Mouse (Mus musculus) kidney, embryonic 16.5 days (tissue): ENCODE measurements at regions not wholly inside any gene's neighbourhood (a gene's known extent, or its start where the extent isn't known, plus 50 kb on each side); places are given as distances from the start of the nearest gene placed in this dataset.
A peak's percentile ranks its signal among the peaks of the same experiment; 100 is the strongest.

Source experiments
- ATAC-seq: fragments of 200-750 bp; cut with Nextera tagmentation; 2 replicates; pipeline ENCODE4 v1.8.0; 2017; ENCODE audit warnings: moderate TSS enrichment; ENCODE audit not compliant: low FRiP score, low TSS enrichment
- H3K27ac ChIP-seq: fragments of 300-500 bp; sonication (generic); 2 replicates; pipeline ENCODE4 v1.5.1; 2014; ENCODE audit warnings: low read length
- H3K27me3 ChIP-seq: fragments of 300-500 bp; sonication (generic); 2 replicates; pipeline ENCODE4 v1.6.1; 2014; ENCODE audit warnings: low read length, control low read depth, mixed read lengths; ENCODE audit not compliant: insufficient read depth
- H3K36me3 ChIP-seq: fragments of 300-500 bp; sonication (generic); 2 replicates; pipeline ENCODE4 v1.6.1; 2014; ENCODE audit warnings: low read length, control low read depth, mixed read lengths; ENCODE audit not compliant: insufficient read depth
- H3K4me1 ChIP-seq: fragments of 300-500 bp; sonication (generic); 2 replicates; pipeline ENCODE4 v1.6.1; 2014; ENCODE audit warnings: low read length, control low read depth, mixed read lengths; ENCODE audit not compliant: insufficient read depth
- H3K4me2 ChIP-seq: fragments of 300-500 bp; sonication (generic); replicated peaks from 2 replicates; pipeline ENCODE4 v1.6.1; 2014; ENCODE audit warnings: low read depth, low read length
- H3K4me3 ChIP-seq: fragments of 300-500 bp; sonication (generic); 2 replicates; pipeline ENCODE4 v1.5.1; 2014; ENCODE audit warnings: mild to moderate bottlenecking, low read length
- H3K9ac ChIP-seq: fragments of 300-500 bp; sonication (generic); replicated peaks from 2 replicates; pipeline ENCODE4 v1.6.1; 2014; ENCODE audit warnings: low read length
- H3K9me3 ChIP-seq: fragments of 300-500 bp; sonication (generic); 2 replicates; pipeline ENCODE4 v1.6.1; 2016; ENCODE audit warnings: low read length, control low read depth
- WGBS: fragments of 180-500 bp; shearing (Covaris S2); extraction: QIAGEN DNeasy Blood & Tissue Kit; methylation state at CpG from one replicate; pipeline ENCODE4 v1.1.7; 2014; 5-methylcytosine and 5-hydroxymethylcytosine counted together

GRCm38 (mm10) chr5:118361853-118362406 is 116.9 kb downstream of the 2410131K14Rik start:
- 77% methylated on average over 8 of the region's 8 CpGs for WGBS
- Histone ChIP-seq H3K36me3 (no peaks in the 10 kb centered on the region), H3K27me3 (0 out of 2 replicates have a peak, but pooled peaks cover 3% of the 10 kb centered on the region), H3K4me1 (peaks cover 5% of the 10 kb centered on the region; the same call in 1 of the 2 replicates), H3K9ac (no peak overlapping the region), H3K4me3 (no peak overlapping the region), H3K9me3 (no peaks in the 10 kb centered on the region), H3K27ac (no peak overlapping the region), H3K4me2 (no peak overlapping the region)
- ATAC-seq = no peak

GRCm38 (mm10) chr5:118362738-118363137 is 117.7 kb downstream of the 2410131K14Rik start:
- ATAC-seq = no peak
- H3K9ac ChIP-seq = no peak overlapping the region
- no peak overlapping the region for H3K27ac ChIP-seq
- H3K4me3 ChIP-seq = no peak overlapping the region
- H3K4me1 ChIP-seq = peaks cover 5% of the 10 kb centered on the region; the same call in 1 of the 2 replicates
- H3K9me3 ChIP-seq = no peaks in the 10 kb centered on the region
- 51% methylated on average over 4 of the region's 4 CpGs for WGBS
- H3K27me3 ChIP-seq = 0 out of 2 replicates have a peak, but pooled peaks cover 3% of the 10 kb centered on the region
- H3K36me3 ChIP-seq = no peaks in the 10 kb centered on the region
- H3K4me2 ChIP-seq = no peak overlapping the region

GRCm38 (mm10) chr5:118363154-118363553 is 118.1 kb downstream of the 2410131K14Rik start:
- Histone ChIP-seq H3K36me3 (no peaks in the 10 kb centered on the region), H3K4me3 (no peak overlapping the region), H3K4me1 (peaks cover 5% of the 10 kb centered on the region; the same call in 1 of the 2 replicates), H3K9me3 (no peaks in the 10 kb centered on the region), H3K4me2 (no peak overlapping the region), H3K9ac (no peak overlapping the region), H3K27me3 (0 out of 2 replicates have a peak, but pooled peaks cover 3% of the 10 kb centered on the region), H3K27ac (no peak overlapping the region)
- ATAC-seq = no peak
- 61% methylated on average over 6 of the region's 6 CpGs for WGBS

- Histone ChIP-seq H3K36me3 (no peaks in the 10 kb centered on the region), H3K4me3 (no peak overlapping the region), H3K27me3 (0 out of 2 replicates have a peak, but pooled peaks cover 3% of the 10 kb centered on the region), H3K9ac (no peak overlapping the region), H3K4me2 (no peak overlapping the region), H3K4me1 (peaks cover 5% of the 10 kb centered on the region; the same call in 1 of the 2 replicates), H3K9me3 (no peaks in the 10 kb centered on the region), H3K27ac (no peak overlapping the region)
- ATAC-seq = no peak
- 90% methylated on average over 4 of the region's 4 CpGs for WGBS
These were observed 119.6 kb downstream of the 2410131K14Rik start for GRCm38 (mm10) chr5:118364646-118365045.

GRCm38 (mm10) chr5:118365196-118365595 is 120.2 kb downstream of the 2410131K14Rik start:
- H3K4me3 ChIP-seq = no peak overlapping the region
- 0 out of 2 replicates have a peak, but pooled peaks cover 3% of the 10 kb centered on the region for H3K27me3 ChIP-seq
- H3K9ac ChIP-seq = no peak overlapping the region
- no peak overlapping the region for H3K27ac ChIP-seq
- WGBS = 70% methylated on average over 7 of the region's 7 CpGs
- no peak overlapping the region for H3K4me2 ChIP-seq
- no peak for ATAC-seq
- H3K9me3 ChIP-seq = no peaks in the 10 kb centered on the region
- H3K36me3 ChIP-seq = no peaks in the 10 kb centered on the region
- H3K4me1 ChIP-seq = no peaks in the 10 kb centered on the region

- no peak overlapping the region for H3K4me3 ChIP-seq
- H3K4me2 ChIP-seq = no peak overlapping the region
- H3K9me3 ChIP-seq = no peaks in the 10 kb centered on the region
- no peak overlapping the region for H3K9ac ChIP-seq
- no peaks in the 10 kb centered on the region for H3K36me3 ChIP-seq
- H3K4me1 ChIP-seq = no peaks in the 10 kb centered on the region
- WGBS = 13% methylated on average over 5 of the region's 5 CpGs
- H3K27me3 ChIP-seq = 0 out of 2 replicates have a peak, but pooled peaks cover 3% of the 10 kb centered on the region
- ATAC-seq = no peak
- H3K27ac ChIP-seq = no peak overlapping the region
These were observed 120.6 kb downstream of the 2410131K14Rik start for GRCm38 (mm10) chr5:118365651-118366050.

GRCm38 (mm10) chr5:118367047-118367446 is 122.0 kb downstream of the 2410131K14Rik start:
- Histone ChIP-seq H3K9me3 (no peaks in the 10 kb centered on the region), H3K4me1 (no peaks in the 10 kb centered on the region), H3K27ac (no peak overlapping the region), H3K36me3 (no peaks in the 10 kb centered on the region), H3K4me3 (no peak overlapping the region), H3K4me2 (no peak overlapping the region), H3K27me3 (0 out of 2 replicates have a peak, but pooled peaks cover 2% of the 10 kb centered on the region), H3K9ac (no peak overlapping the region)
- 89% methylated on average over 11 of the region's 11 CpGs for WGBS
- no peak for ATAC-seq

- Histone ChIP-seq H3K27me3 (peaks cover 10% of the 10 kb centered on the region; the same call in 1 of the 2 replicates), H3K36me3 (no peaks in the 10 kb centered on the region), H3K4me2 (peak overlapping the region; percentile 10; the same call in 1 of the 2 replicates), H3K4me3 (no peak overlapping the region), H3K9me3 (no peaks in the 10 kb centered on the region), H3K27ac (no peak overlapping the region), H3K4me1 (peaks cover 23% of the 10 kb centered on the region), H3K9ac (no peak overlapping the region)
- ATAC-seq = peak; percentile 10; the same call in 1 of the 2 replicates
- WGBS = 11% methylated on average over 13 of the region's 13 CpGs
These were observed 128.6 kb downstream of the 2410131K14Rik start for GRCm38 (mm10) chr5:118373581-118373981.

- Histone ChIP-seq H3K27ac (no peak overlapping the region), H3K4me1 (peaks cover 28% of the 10 kb centered on the region), H3K4me2 (no peak overlapping the region), H3K4me3 (no peak overlapping the region), H3K9me3 (no peaks in the 10 kb centered on the region), H3K9ac (no peak overlapping the region), H3K27me3 (peaks cover 10% of the 10 kb centered on the region; the same call in 1 of the 2 replicates), H3K36me3 (no peaks in the 10 kb centered on the region)
- 66% methylated on average over 2 of the region's 2 CpGs for WGBS
- ATAC-seq = no peak
These were observed 129.9 kb downstream of the 2410131K14Rik start for GRCm38 (mm10) chr5:118374968-118375367.

GRCm38 (mm10) chr5:118375916-118376315 is 130.9 kb downstream of the 2410131K14Rik start:
- no peak overlapping the region for H3K4me3 ChIP-seq
- ATAC-seq = no peak
- H3K4me1 ChIP-seq = peaks cover 36% of the 10 kb centered on the region
- no peak overlapping the region for H3K4me2 ChIP-seq
- H3K9ac ChIP-seq = no peak overlapping the region
- 56% methylated on average over 5 of the region's 5 CpGs for WGBS
- H3K27ac ChIP-seq = no peak overlapping the region
- H3K36me3 ChIP-seq = no peaks in the 10 kb centered on the region
- H3K9me3 ChIP-seq = no peaks in the 10 kb centered on the region
- H3K27me3 ChIP-seq = peaks cover 10% of the 10 kb centered on the region; the same call in 1 of the 2 replicates
